Mouse (Mus musculus) forebrain, embryonic 14.5 days (tissue): ENCODE measurements around the gene Zfp618. TPM values are rescaled to one million over a fixed set of nuclear protein-coding genes. Genes with fewer than 3 reads are reported as not detected.
A peak's percentile ranks its signal among the peaks of the same experiment; 100 is the strongest.

Experiments used
- ATAC-seq: fragments of 200-750 bp; cut with Nextera tagmentation; 2 replicates; pipeline ENCODE4 v1.8.0; 2017; ENCODE audit warnings: mild to moderate bottlenecking, moderate library complexity
- DNase-seq: peaks from one replicate; pipeline ENCODE4 v3.0.0-alpha.2; 2015; ENCODE audit warnings: low spot score
- H3K27ac ChIP-seq: fragments of 300-500 bp; sonication (generic); 2 replicates; pipeline ENCODE4 v1.5.1; 2014; ENCODE audit warnings: low read depth, mild to moderate bottlenecking, control low read depth, low read length, moderate library complexity
- H3K27me3 ChIP-seq: fragments of 300-500 bp; sonication (generic); replicated peaks from 2 replicates; pipeline ENCODE4 v1.6.1; 2014; ENCODE audit warnings: low read length, control low read depth, mixed read lengths; ENCODE audit not compliant: control insufficient read depth, insufficient read depth
- H3K36me3 ChIP-seq: fragments of 300-500 bp; sonication (generic); 2 replicates; pipeline ENCODE4 v1.6.1; 2014; ENCODE audit warnings: low read length, control low read depth; ENCODE audit not compliant: control insufficient read depth, insufficient read depth
- H3K4me1 ChIP-seq: fragments of 300-500 bp; sonication (generic); 2 replicates; pipeline ENCODE4 v1.6.1; 2014; ENCODE audit warnings: antibody characterized with exemption, low read length, control low read depth; ENCODE audit not compliant: control insufficient read depth, insufficient read depth
- H3K4me2 ChIP-seq: fragments of 300-500 bp; sonication (generic); 2 replicates; pipeline ENCODE4 v1.6.1; 2014; ENCODE audit warnings: mild to moderate bottlenecking, control low read depth, low read length
- H3K4me3 ChIP-seq: fragments of 300-500 bp; sonication (generic); 2 replicates; pipeline ENCODE4 v1.5.1; 2014; ENCODE audit warnings: low read depth, low read length, control low read depth
- H3K9ac ChIP-seq: fragments of 300-500 bp; sonication (generic); 2 replicates; pipeline ENCODE4 v1.6.1; 2014; ENCODE audit warnings: mild to moderate bottlenecking, low read length, control low read depth, moderate library complexity
- H3K9me3 ChIP-seq: fragments of 300-500 bp; sonication (generic); replicated peaks from 2 replicates; pipeline ENCODE4 v1.6.1; 2016; ENCODE audit warnings: low read length, control low read depth, mixed read lengths; ENCODE audit not compliant: control insufficient read depth
- WGBS: fragments of 180-500 bp; shearing (Covaris S2); extraction: QIAGEN DNeasy Blood & Tissue Kit; methylation state at CpG from one replicate; pipeline ENCODE4 v1.1.7; 2014; 5-methylcytosine and 5-hydroxymethylcytosine counted together
- polyA plus RNA-seq: library from polyadenylated mRNA; unstranded; fragments of >200 nt; fragmentation: Nextera tagmentation; extraction: Ambion mirVana; gene quantifications from 2 replicates; pipeline ENCODE4 v1.2.1, GENCODE M21; 2014

The Zfp618 gene
- polyA plus RNA-seq, 1 experiment from 2014 or later, result 14.9 TPM

- ATAC-seq, result peak; percentile 22; the same call in 1 of the 2 replicates
- Histone ChIP-seq H3K27ac (no peak overlapping the region), H3K4me3 (no peak overlapping the region), H3K9me3 (no peaks in the 10 kb centered on the region), H3K36me3 (no peaks in the 10 kb centered on the region), H3K9ac (no peak overlapping the region), H3K4me1 (peaks cover 3% of the 10 kb centered on the region; the same call in 1 of the 2 replicates), H3K27me3 (no peaks in the 10 kb centered on the region), H3K4me2 (no peak overlapping the region)
- no peak for DNase-seq
- WGBS, result 46% methylated on average over 11 of the region's 11 CpGs
Observed at GRCm38 (mm10) chr4:63004519-63004918, 39.1 kb downstream of the Zfp618 start.

- Histone ChIP-seq H3K4me2 (no peak overlapping the region), H3K27ac (no peak overlapping the region), H3K4me1 (peaks cover 3% of the 10 kb centered on the region; the same call in 1 of the 2 replicates), H3K9me3 (no peaks in the 10 kb centered on the region), H3K36me3 (no peaks in the 10 kb centered on the region), H3K9ac (no peak overlapping the region), H3K4me3 (no peak overlapping the region), H3K27me3 (no peaks in the 10 kb centered on the region)
- DNase-seq (no peak), ATAC-seq (no peak)
- 85% methylated on average over 10 of the region's 10 CpGs for WGBS
Observed at GRCm38 (mm10) chr4:63005446-63006185, 40.2 kb downstream of the Zfp618 start.

GRCm38 (mm10) chr4:63006198-63007155 lies 41.1 kb downstream of the Zfp618 start:
- Histone ChIP-seq H3K9me3 (no peaks in the 10 kb centered on the region), H3K9ac (no peak overlapping the region), H3K4me2 (no peak overlapping the region), H3K27me3 (no peaks in the 10 kb centered on the region), H3K36me3 (no peaks in the 10 kb centered on the region), H3K4me3 (no peak overlapping the region), H3K27ac (no peak overlapping the region), H3K4me1 (peaks cover 3% of the 10 kb centered on the region; the same call in 1 of the 2 replicates)
- WGBS, result 92% methylated on average over 7 of the region's 7 CpGs
- no peak for ATAC-seq
- DNase-seq, result no peak

- Histone ChIP-seq H3K4me1 (peaks cover 3% of the 10 kb centered on the region; the same call in 1 of the 2 replicates), H3K4me3 (no peak overlapping the region), H3K27me3 (no peaks in the 10 kb centered on the region), H3K4me2 (no peak overlapping the region), H3K27ac (no peak overlapping the region), H3K9ac (no peak overlapping the region), H3K36me3 (no peaks in the 10 kb centered on the region), H3K9me3 (no peaks in the 10 kb centered on the region)
- DNase-seq (no peak), ATAC-seq (no peak)
- WGBS, result 81% methylated on average over 9 of the region's 9 CpGs
Observed at GRCm38 (mm10) chr4:63008206-63008605, 42.8 kb downstream of the Zfp618 start.

GRCm38 (mm10) chr4:63008822-63009221 lies 43.4 kb downstream of the Zfp618 start:
- DNase-seq (no peak), ATAC-seq (no peak)
- H3K27ac ChIP-seq, result no peak overlapping the region
- no peak overlapping the region for H3K4me3 ChIP-seq
- no peaks in the 10 kb centered on the region for H3K36me3 ChIP-seq
- no peaks in the 10 kb centered on the region for H3K27me3 ChIP-seq
- H3K4me2 ChIP-seq, result no peak overlapping the region
- H3K9ac ChIP-seq, result no peak overlapping the region
- H3K4me1 ChIP-seq, result peaks cover 3% of the 10 kb centered on the region; the same call in 1 of the 2 replicates
- H3K9me3 ChIP-seq, result no peaks in the 10 kb centered on the region
- 84% methylated on average over 3 of the region's 3 CpGs for WGBS

GRCm38 (mm10) chr4:63009821-63010220 lies 44.4 kb downstream of the Zfp618 start:
- H3K27ac ChIP-seq, result no peak overlapping the region
- H3K4me3 ChIP-seq, result no peak overlapping the region
- H3K9me3 ChIP-seq, result peaks cover 2% of the 10 kb centered on the region; the same call in 1 of the 2 replicates
- no peak overlapping the region for H3K4me2 ChIP-seq
- H3K27me3 ChIP-seq, result no peaks in the 10 kb centered on the region
- no peak overlapping the region for H3K9ac ChIP-seq
- ATAC-seq (peak; percentile 73; the same call in 1 of the 2 replicates), DNase-seq (peak; percentile 65)
- no peaks in the 10 kb centered on the region; the same call in 1 of the 2 replicates for H3K4me1 ChIP-seq
- WGBS, result 73% methylated on average over 1 of the region's 1 CpGs
- H3K36me3 ChIP-seq, result no peaks in the 10 kb centered on the region

- 84% methylated on average over 4 of the region's 4 CpGs for WGBS
- Histone ChIP-seq H3K27me3 (no peaks in the 10 kb centered on the region), H3K4me1 (no peaks in the 10 kb centered on the region), H3K9ac (no peak overlapping the region), H3K36me3 (no peaks in the 10 kb centered on the region), H3K4me2 (no peak overlapping the region), H3K9me3 (peaks cover 5% of the 10 kb centered on the region; the same call in 1 of the 2 replicates), H3K4me3 (no peak overlapping the region), H3K27ac (no peak overlapping the region)
- peak; percentile 56; the same call in 1 of the 2 replicates for ATAC-seq
- peak; percentile 54 for DNase-seq
Observed at GRCm38 (mm10) chr4:63010226-63010625, 44.9 kb downstream of the Zfp618 start.

- H3K4me1 ChIP-seq, result no peaks in the 10 kb centered on the region
- DNase-seq (no peak), ATAC-seq (no peak)
- no peak overlapping the region for H3K4me3 ChIP-seq
- peaks cover 5% of the 10 kb centered on the region; the same call in 1 of the 2 replicates for H3K9me3 ChIP-seq
- no peaks in the 10 kb centered on the region for H3K27me3 ChIP-seq
- H3K27ac ChIP-seq, result no peak overlapping the region
- no peak overlapping the region for H3K9ac ChIP-seq
- no peak overlapping the region for H3K4me2 ChIP-seq
- WGBS, result 93% methylated on average over 10 of the region's 10 CpGs
- H3K36me3 ChIP-seq, result no peaks in the 10 kb centered on the region
Observed at GRCm38 (mm10) chr4:63018616-63019015, 53.2 kb downstream of the Zfp618 start.
